Mouse (Mus musculus): ENCODE results near the gene Pdcd6ip. TPM values are rescaled to one million over a fixed set of nuclear protein-coding genes. Genes with fewer than 3 reads are reported as not detected.
"Not testable (repeated sequence)": the region's sequence is repeated elsewhere in the genome, so short reads cannot be mapped to it uniquely, and the experiment has no call there.

The Pdcd6ip gene
- polyA plus RNA-seq, 1 experiment, result 44.6 TPM

GRCm38 (mm10) chr9:113706108-113706507 is 2.0 kb downstream of the Pdcd6ip start:
- DNase-seq (ENCODE audit: extremely low spot score in 1 of 2, low spot score in 1 of 2), result no peak

DNA sequence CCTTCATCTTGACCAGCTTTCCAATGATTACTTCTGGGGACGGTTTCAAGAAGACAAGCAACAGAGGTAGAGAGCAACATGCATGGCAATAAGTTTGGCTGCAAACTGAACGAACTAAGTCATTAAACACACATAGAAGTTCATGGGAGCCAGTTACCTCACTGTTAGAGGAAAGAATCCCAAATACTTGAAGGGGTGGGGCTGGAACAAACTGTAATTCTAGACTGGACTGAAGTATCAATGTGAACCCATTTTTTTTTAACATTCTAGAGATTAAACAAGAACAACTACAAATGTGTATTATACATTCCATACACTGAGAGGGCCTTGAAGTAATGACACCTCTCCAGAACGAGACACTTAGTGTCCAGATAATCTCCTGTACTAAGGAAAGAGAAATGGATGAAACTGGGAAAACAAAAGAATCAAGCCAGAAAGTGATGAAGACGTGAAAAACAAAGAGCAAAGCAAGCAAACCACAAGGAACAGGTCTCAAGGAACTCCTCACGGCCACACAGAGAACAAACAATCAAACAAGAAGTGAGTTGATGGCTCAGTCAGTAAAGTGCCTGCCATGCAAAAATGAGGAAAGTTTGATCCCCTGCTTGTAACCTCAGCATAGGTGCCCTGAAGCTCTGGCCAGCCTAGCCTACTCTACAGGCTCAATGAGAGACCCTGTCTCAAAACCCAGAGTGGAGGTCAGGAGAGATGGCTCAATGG is 6.5 kb downstream of the Pdcd6ip start:
- DNase-seq (ENCODE audit: extremely low spot score in 1 of 2, low spot score in 1 of 2), result no peak

DNA sequence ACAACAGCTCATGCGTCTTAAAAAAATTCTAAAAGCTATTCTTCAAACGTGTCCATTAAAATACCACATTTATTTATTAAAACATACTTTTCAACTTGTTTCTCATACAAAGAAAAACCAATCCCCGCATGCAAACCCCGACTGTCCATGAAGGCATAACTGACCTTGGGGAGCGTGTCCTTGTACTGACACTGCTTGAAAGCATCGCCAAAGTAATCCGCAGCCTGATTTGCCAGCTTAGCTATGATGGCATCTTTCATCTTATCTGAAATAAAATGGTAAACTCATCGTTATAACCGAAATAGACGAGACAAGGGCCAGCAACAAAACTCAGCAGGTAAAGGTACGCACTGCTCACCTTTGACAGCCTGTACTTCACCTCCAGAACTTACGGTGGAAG is 20.6 kb downstream of the Pdcd6ip start:
- DNase-seq (ENCODE audit: extremely low spot score in 1 of 2, low spot score in 1 of 2), result no peak

DNA sequence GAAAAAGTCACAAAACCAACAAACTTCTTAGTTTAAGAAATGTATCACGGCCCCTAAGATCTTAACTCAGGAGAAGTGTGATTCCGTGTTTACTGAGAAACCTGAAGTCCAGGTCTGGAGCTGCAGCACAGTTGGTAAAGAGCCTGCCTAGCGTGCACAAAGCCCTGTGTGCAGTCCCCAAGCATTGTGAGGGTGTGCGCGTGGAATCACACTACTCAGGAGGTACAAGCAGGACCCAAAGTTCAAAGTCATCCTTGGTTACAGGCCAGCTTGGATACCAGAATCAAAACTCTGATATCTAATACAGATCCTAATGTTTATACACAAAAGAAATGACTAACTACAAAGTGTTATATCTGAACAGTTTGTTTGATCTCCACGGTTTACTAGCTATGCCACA is 34.3 kb downstream of the Pdcd6ip start:
- no peak for DNase-seq (ENCODE audit: extremely low spot score in 1 of 2, low spot score in 1 of 2)

GRCm38 (mm10) chr9:113672352-113672751 is 35.7 kb downstream of the Pdcd6ip start:
- no peak for DNase-seq (ENCODE audit: extremely low spot score in 1 of 2, low spot score in 1 of 2)

DNA sequence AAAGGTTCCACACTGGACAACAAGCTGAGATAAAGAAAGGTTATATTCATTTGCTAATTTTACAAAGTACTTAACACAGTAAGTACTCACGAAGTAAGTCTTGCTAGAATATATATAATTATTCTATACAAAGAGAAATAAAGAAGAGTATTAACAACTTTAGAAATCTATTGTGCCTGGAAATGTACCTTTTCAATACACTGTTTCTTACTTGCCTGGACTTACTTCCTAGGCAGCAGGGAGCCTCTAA is 37.3 kb downstream of the Pdcd6ip start:
- DNase-seq (ENCODE audit: extremely low spot score in 1 of 2, low spot score in 1 of 2), result no peak

DNA sequence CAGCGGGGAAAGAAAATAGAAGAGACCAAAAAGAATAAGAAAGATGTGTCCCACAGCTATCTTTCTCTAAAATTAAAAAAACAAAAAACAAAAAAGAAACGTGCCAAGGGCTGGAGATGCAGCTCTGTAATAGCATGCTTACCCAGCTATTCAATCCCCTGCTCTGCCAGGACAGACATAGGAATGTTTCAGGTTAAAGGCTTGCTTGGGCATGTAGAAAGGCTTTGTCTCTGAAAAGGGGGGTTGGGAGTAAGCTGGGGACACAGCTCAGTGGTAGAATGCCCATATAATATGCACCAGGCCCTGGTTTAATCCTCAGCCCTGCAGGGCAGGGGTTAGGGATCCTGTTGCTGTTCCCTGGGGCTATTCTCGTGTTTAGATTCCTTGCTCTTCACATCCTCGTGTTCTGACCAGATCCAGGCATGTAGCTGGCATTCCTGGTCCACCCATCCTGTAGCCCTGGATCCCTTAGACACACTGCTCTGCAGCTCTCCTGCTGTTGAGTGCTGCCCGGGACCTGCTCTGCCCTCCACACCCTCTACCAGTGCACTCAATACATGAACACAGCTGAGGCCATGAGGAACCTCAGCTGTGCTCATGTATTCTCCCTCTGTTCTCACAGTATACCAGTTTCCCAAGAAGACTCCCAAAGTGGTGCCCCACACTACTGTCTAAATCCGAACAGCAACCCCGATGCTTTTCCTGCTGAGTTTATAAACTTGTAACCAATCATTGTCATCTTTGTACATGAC is 37.8 kb downstream of the Pdcd6ip start:
- DNase-seq (ENCODE audit: extremely low spot score in 1 of 2, low spot score in 1 of 2), result no peak

- DNase-seq (ENCODE audit: extremely low spot score in 1 of 2, low spot score in 1 of 2), result no peak
Measured at GRCm38 (mm10) chr9:113663476-113663875, 44.6 kb downstream of the Pdcd6ip start.

DNA sequence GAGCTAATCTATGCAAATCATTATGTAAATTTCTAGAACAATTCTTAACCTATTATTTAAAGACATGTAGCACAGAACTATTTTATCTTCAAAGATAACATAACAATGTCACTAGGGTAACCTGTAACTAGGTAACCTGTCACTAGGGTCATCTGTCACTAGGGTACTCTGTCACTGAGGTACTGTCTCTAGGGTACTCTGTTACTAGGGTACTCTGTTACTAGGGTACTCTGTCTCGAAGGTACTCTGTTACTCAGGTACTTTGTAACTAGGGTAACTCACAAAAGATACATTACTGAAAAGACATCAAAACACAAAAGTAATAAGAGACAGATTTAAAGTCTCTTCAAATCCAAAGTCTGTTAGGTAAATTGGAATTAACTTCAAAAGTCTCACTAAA is 50.2 kb downstream of the Pdcd6ip start:
- no peak for DNase-seq (ENCODE audit: extremely low spot score in 1 of 2, low spot score in 1 of 2)

DNA sequence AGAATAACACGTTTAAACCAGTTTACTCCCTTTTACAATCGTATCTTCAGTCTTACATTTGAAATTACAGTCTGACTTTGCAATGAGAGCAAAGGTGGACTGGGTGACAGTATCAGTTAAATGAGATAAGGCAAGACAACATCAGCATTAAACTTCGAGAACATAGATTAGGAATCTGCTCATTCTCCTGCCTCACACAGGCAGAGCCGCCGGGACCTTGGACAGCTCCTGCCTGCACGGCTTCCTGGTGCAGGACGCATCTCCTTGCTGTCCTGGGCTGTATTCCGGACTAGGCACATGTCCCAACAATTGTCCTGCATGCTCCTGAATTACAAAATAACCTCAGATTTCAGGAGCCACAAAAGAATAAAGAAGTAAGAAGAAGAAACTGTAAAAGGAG is 54.5 kb downstream of the Pdcd6ip start:
- DNase-seq (ENCODE audit: extremely low spot score in 1 of 2, low spot score in 1 of 2), result no peak

DNA sequence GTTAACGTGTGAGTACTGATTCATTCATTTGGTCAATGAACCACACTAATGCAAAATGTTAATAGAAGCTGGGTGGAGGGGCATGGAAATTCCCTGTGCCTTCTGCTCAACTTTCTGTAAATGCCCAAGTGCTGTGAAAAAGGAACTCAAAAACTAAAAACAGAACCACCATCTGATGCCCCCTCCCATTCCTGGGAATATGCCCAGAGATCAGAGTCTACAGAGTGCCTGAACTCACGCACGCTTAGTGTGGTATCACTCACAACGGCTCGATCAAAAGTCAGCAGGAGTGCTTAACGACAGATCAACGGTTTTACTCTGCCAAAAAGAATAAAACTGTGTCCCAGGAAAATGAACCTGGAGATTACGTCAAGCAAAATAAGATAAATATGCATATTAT is 57.3 kb downstream of the Pdcd6ip start:
- DNase-seq (ENCODE audit: extremely low spot score in 1 of 2, low spot score in 1 of 2), result no peak

- DNase-seq (ENCODE audit: extremely low spot score in 1 of 2, low spot score in 1 of 2), result not testable (repeated sequence)
Measured at GRCm38 (mm10) chr9:113649211-113649610, 58.8 kb downstream of the Pdcd6ip start.

- DNase-seq (ENCODE audit: extremely low spot score in 1 of 2, low spot score in 1 of 2), result no peak
Measured at GRCm38 (mm10) chr9:113645837-113646169, 62.3 kb downstream of the Pdcd6ip start.

GRCm38 (mm10) chr9:113645153-113645836 is 62.8 kb downstream of the Pdcd6ip start:
- DNase-seq (ENCODE audit: extremely low spot score in 1 of 2, low spot score in 1 of 2), result peak; percentile 78 to 94

GRCm38 (mm10) chr9:113644701-113645100 is 63.4 kb downstream of the Pdcd6ip start:
- no peak for DNase-seq (ENCODE audit: extremely low spot score in 1 of 2, low spot score in 1 of 2)

DNA sequence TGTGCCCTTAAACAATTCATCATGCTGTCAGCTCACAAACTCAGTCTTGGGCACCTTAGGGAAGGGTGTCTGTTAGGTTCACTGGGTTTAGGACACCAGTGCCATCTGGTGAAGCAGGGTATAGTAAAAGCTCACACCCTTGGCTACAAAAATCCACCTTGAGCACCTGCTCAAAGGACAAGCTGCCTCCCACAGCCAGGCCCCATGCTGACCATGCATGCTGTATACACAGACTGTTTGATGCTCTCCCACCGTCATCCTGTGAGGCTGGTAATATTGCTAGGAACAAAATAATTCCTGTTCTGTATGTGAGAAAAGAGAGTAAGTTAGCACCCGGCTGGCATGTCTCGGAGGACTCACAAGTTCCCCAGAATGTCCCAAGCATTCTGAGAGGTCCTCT is 64.0 kb downstream of the Pdcd6ip start:
- DNase-seq (ENCODE audit: extremely low spot score in 1 of 2, low spot score in 1 of 2), result no peak

GRCm38 (mm10) chr9:113643669-113644068 is 64.4 kb downstream of the Pdcd6ip start:
- DNase-seq (ENCODE audit: extremely low spot score in 1 of 2, low spot score in 1 of 2), result no peak

DNA sequence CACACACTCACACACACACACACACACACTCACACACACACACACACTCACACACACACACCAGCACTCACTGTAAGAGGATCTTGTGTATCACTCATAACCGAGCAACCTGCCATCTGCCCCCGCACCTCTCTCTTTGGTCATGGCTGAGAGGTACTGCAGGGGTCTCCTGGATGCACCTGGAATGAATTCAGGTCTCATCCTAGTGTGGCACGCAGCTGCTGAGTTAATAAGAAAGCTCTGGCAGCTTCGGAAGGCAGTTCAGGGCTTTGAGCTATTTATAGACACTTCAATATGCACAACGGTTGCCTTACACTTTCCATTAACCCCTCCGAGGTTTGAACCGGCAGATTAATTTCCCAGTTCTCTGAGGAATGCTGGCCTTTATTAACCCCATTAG is 73.1 kb downstream of the Pdcd6ip start:
- DNase-seq (ENCODE audit: extremely low spot score in 1 of 2, low spot score in 1 of 2), result no peak

GRCm38 (mm10) chr9:113633168-113633744 is 74.8 kb downstream of the Pdcd6ip start:
- no peak for DNase-seq (ENCODE audit: extremely low spot score in 1 of 2, low spot score in 1 of 2)

GRCm38 (mm10) chr9:113632350-113633043 is 75.6 kb downstream of the Pdcd6ip start:
- DNase-seq (ENCODE audit: extremely low spot score in 1 of 2, low spot score in 1 of 2), result no peak

GRCm38 (mm10) chr9:113629632-113630031 is 78.4 kb downstream of the Pdcd6ip start:
- DNase-seq (ENCODE audit: extremely low spot score in 1 of 2, low spot score in 1 of 2), result peak in 1 of 2 experiments; percentile 92

Measured in frontal cortex, adult 2 months (tissue).